Mouse (Mus musculus): Measurements from ENCODE around the gene Pea15a. TPM values are rescaled to one million over a fixed set of nuclear protein-coding genes. Genes with fewer than 3 reads are reported as not detected.
A peak's percentile ranks its signal among the peaks of the same experiment; 100 is the strongest.

The Pea15a gene
- polyA plus RNA-seq, 1 experiment from 2014 or later = 79.3 TPM

GRCm38 (mm10) chr1:172203566-172203965 is 3.0 kb downstream of the Pea15a start:
- peak overlapping the region; percentile 33; the same call in 1 of the 2 replicates for H3K4me2 ChIP-seq
- no peaks in the 10 kb centered on the region for H3K9me3 ChIP-seq
- WGBS = 7% methylated on average over 4 of the region's 4 CpGs
- ATAC-seq (ENCODE audit: insufficient number of reproducible peaks, insufficient read depth, low FRiP score, low TSS enrichment, low read depth) = no peak
- H3K4me3 ChIP-seq = no peak overlapping the region
- H3K36me3 ChIP-seq = peaks cover 22% of the 10 kb centered on the region
- no peaks in the 10 kb centered on the region for H3K27me3 ChIP-seq
- H3K9ac ChIP-seq = peak overlapping the region; percentile 6; the same call in 1 of the 2 replicates
- H3K4me1 ChIP-seq = peaks cover 74% of the 10 kb centered on the region
- peak overlapping the region; percentile 80 for H3K27ac ChIP-seq

- Histone ChIP-seq H3K4me3 (no peak overlapping the region), H3K9ac (no peak overlapping the region), H3K9me3 (no peaks in the 10 kb centered on the region)
Measured at GRCm38 (mm10) chr1:172202894-172203522, 3.6 kb downstream of the Pea15a start.

GRCm38 (mm10) chr1:172201967-172202880 is 4.4 kb downstream of the Pea15a start:
- WGBS = 28% methylated on average over 14 of the region's 14 CpGs
- no peaks in the 10 kb centered on the region for H3K27me3 ChIP-seq
- peak overlapping the region; percentile 26 for H3K4me2 ChIP-seq
- H3K4me1 ChIP-seq = peaks cover 71% of the 10 kb centered on the region
- H3K4me3 ChIP-seq = no peak overlapping the region
- peaks cover 35% of the 10 kb centered on the region for H3K36me3 ChIP-seq
- H3K9me3 ChIP-seq = no peaks in the 10 kb centered on the region
- peak overlapping the region; percentile 68 for H3K27ac ChIP-seq
- H3K9ac ChIP-seq = 0 out of 2 replicates have a peak overlapping the region, but pooled peaks have one; percentile 40
- ATAC-seq (ENCODE audit: insufficient number of reproducible peaks, insufficient read depth, low FRiP score, low TSS enrichment, low read depth) = no peak

More at GRCm38 (mm10) chr1:172202894-172203522, 3.6 kb downstream of the Pea15a start:
- no peak for ATAC-seq (ENCODE audit: insufficient number of reproducible peaks, insufficient read depth, low FRiP score, low TSS enrichment, low read depth)
- peaks cover 74% of the 10 kb centered on the region for H3K4me1 ChIP-seq
- H3K36me3 ChIP-seq = peaks cover 28% of the 10 kb centered on the region
- H3K4me2 ChIP-seq = no peak overlapping the region
- no peaks in the 10 kb centered on the region for H3K27me3 ChIP-seq
- peak overlapping the region; percentile 80 for H3K27ac ChIP-seq
- WGBS = 37% methylated on average over 2 of the region's 2 CpGs

- Histone ChIP-seq H3K9ac (peak overlapping the region; percentile 32; the same call in 1 of the 2 replicates), H3K36me3 (peaks cover 48% of the 10 kb centered on the region), H3K4me3 (no peak overlapping the region), H3K27ac (peak overlapping the region; percentile 66), H3K27me3 (no peaks in the 10 kb centered on the region), H3K4me1 (peaks cover 59% of the 10 kb centered on the region), H3K4me2 (no peak overlapping the region), H3K9me3 (no peaks in the 10 kb centered on the region)
- 29% methylated on average over 7 of the region's 7 CpGs for WGBS
- ATAC-seq (ENCODE audit: insufficient number of reproducible peaks, insufficient read depth, low FRiP score, low TSS enrichment, low read depth) = no peak
Measured at GRCm38 (mm10) chr1:172200871-172201447, 5.6 kb downstream of the Pea15a start.

GRCm38 (mm10) chr1:172200161-172200560 is 6.4 kb downstream of the Pea15a start:
- no peak overlapping the region for H3K4me3 ChIP-seq
- H3K4me2 ChIP-seq = no peak overlapping the region
- H3K36me3 ChIP-seq = peaks cover 55% of the 10 kb centered on the region
- H3K9me3 ChIP-seq = no peaks in the 10 kb centered on the region
- no peak overlapping the region for H3K9ac ChIP-seq
- whole genome bisulfite sequencing = 61% methylated on average over 5 of the region's 5 CpGs
- H3K27ac ChIP-seq = 0 out of 2 replicates have a peak overlapping the region, but pooled peaks have one; percentile 48
- ATAC-seq (ENCODE audit: insufficient number of reproducible peaks, insufficient read depth, low FRiP score, low TSS enrichment, low read depth) = no peak
- no peaks in the 10 kb centered on the region for H3K27me3 ChIP-seq
- peaks cover 51% of the 10 kb centered on the region for H3K4me1 ChIP-seq

- Histone ChIP-seq H3K4me1 (peaks cover 40% of the 10 kb centered on the region), H3K36me3 (peaks cover 67% of the 10 kb centered on the region), H3K9ac (no peak overlapping the region), H3K27me3 (no peaks in the 10 kb centered on the region), H3K27ac (no peak overlapping the region), H3K4me3 (no peak overlapping the region), H3K9me3 (no peaks in the 10 kb centered on the region), H3K4me2 (no peak overlapping the region)
- no peak for ATAC-seq (ENCODE audit: insufficient number of reproducible peaks, insufficient read depth, low FRiP score, low TSS enrichment, low read depth)
- 97% methylated on average over 4 of the region's 4 CpGs for WGBS
Measured at GRCm38 (mm10) chr1:172198996-172199395, 7.6 kb downstream of the Pea15a start.

GRCm38 (mm10) chr1:172198316-172198715 is 8.3 kb downstream of the Pea15a start:
- no peak for ATAC-seq (ENCODE audit: insufficient number of reproducible peaks, insufficient read depth, low FRiP score, low TSS enrichment, low read depth)
- Histone ChIP-seq H3K9me3 (no peaks in the 10 kb centered on the region), H3K9ac (no peak overlapping the region), H3K4me3 (no peak overlapping the region), H3K36me3 (peaks cover 72% of the 10 kb centered on the region), H3K27ac (no peak overlapping the region), H3K4me2 (no peak overlapping the region), H3K4me1 (peaks cover 34% of the 10 kb centered on the region), H3K27me3 (no peaks in the 10 kb centered on the region)
- WGBS = 91% methylated on average over 8 of the region's 8 CpGs

GRCm38 (mm10) chr1:172197851-172198250 is 8.8 kb downstream of the Pea15a start:
- Histone ChIP-seq H3K4me3 (no peak overlapping the region), H3K9me3 (no peaks in the 10 kb centered on the region), H3K27ac (no peak overlapping the region), H3K36me3 (peaks cover 72% of the 10 kb centered on the region), H3K27me3 (no peaks in the 10 kb centered on the region), H3K9ac (no peak overlapping the region), H3K4me2 (no peak overlapping the region), H3K4me1 (peaks cover 29% of the 10 kb centered on the region)
- WGBS = 80% methylated on average over 5 of the region's 5 CpGs
- no peak for ATAC-seq (ENCODE audit: insufficient number of reproducible peaks, insufficient read depth, low FRiP score, low TSS enrichment, low read depth)

GRCm38 (mm10) chr1:172197146-172197545 is 9.5 kb downstream of the Pea15a start:
- Histone ChIP-seq H3K9me3 (no peaks in the 10 kb centered on the region), H3K4me2 (no peak overlapping the region), H3K27me3 (no peaks in the 10 kb centered on the region), H3K27ac (no peak overlapping the region), H3K4me1 (peaks cover 22% of the 10 kb centered on the region), H3K9ac (no peak overlapping the region), H3K36me3 (peaks cover 79% of the 10 kb centered on the region), H3K4me3 (no peak overlapping the region)
- no peak for ATAC-seq (ENCODE audit: insufficient number of reproducible peaks, insufficient read depth, low FRiP score, low TSS enrichment, low read depth)
- WGBS = 80% methylated on average over 3 of the region's 3 CpGs

- no peak overlapping the region for H3K27ac ChIP-seq
- 83% methylated on average over 8 of the region's 8 CpGs for WGBS
- H3K4me1 ChIP-seq = no peaks in the 10 kb centered on the region
- H3K9me3 ChIP-seq = no peaks in the 10 kb centered on the region
- H3K9ac ChIP-seq = no peak overlapping the region
- H3K27me3 ChIP-seq = no peaks in the 10 kb centered on the region
- H3K4me3 ChIP-seq = no peak overlapping the region
- H3K36me3 ChIP-seq = peaks cover 91% of the 10 kb centered on the region
- no peak for ATAC-seq (ENCODE audit: insufficient number of reproducible peaks, insufficient read depth, low FRiP score, low TSS enrichment, low read depth)
- no peak overlapping the region for H3K4me2 ChIP-seq
Measured at GRCm38 (mm10) chr1:172194435-172194834, 12.2 kb downstream of the Pea15a start.

GRCm38 (mm10) chr1:172192217-172192616 is 14.4 kb downstream of the Pea15a start:
- Histone ChIP-seq H3K9me3 (no peaks in the 10 kb centered on the region), H3K4me2 (no peak overlapping the region), H3K27ac (no peak overlapping the region), H3K27me3 (no peaks in the 10 kb centered on the region), H3K4me3 (no peak overlapping the region), H3K36me3 (peaks cover 88% of the 10 kb centered on the region), H3K9ac (no peak overlapping the region), H3K4me1 (no peaks in the 10 kb centered on the region)
- WGBS = 96% methylated on average over 3 of the region's 3 CpGs
- ATAC-seq (ENCODE audit: insufficient number of reproducible peaks, insufficient read depth, low FRiP score, low TSS enrichment, low read depth) = no peak
